Mouse (Mus musculus) ES-Bruce4 (cell line): ENCODE measurements around the gene Pde10a. TPM values are rescaled to one million over a fixed set of nuclear protein-coding genes. Genes with fewer than 3 reads are reported as not detected.

ENCODE experiments used
- H3K27ac ChIP-seq: 2 replicates; pipeline ENCODE4 v1.5.1; 2012; ENCODE audit warnings: low read length, inconsistent platforms; ENCODE audit not compliant: insufficient read depth
- H3K27me3 ChIP-seq: 2 replicates; pipeline ENCODE4 v1.6.1; 2012; ENCODE audit warnings: mild to moderate bottlenecking, low read length, inconsistent platforms; ENCODE audit not compliant: control insufficient read depth, poor library complexity, insufficient read depth, severe bottlenecking
- H3K36me3 ChIP-seq: 2 replicates; pipeline ENCODE4 v1.6.1; 2012; ENCODE audit warnings: inconsistent platforms, mild to moderate bottlenecking, low read length, moderate library complexity; ENCODE audit not compliant: control insufficient read depth, poor library complexity, insufficient read depth, severe bottlenecking
- H3K4me1 ChIP-seq: one replicate; pipeline ENCODE4 v1.8.1; 2011; ENCODE audit warnings: low read length; ENCODE audit not compliant: control insufficient read depth, insufficient read depth
- H3K4me3 ChIP-seq: 2 replicates; pipeline ENCODE4 v1.5.1; 2011; ENCODE audit warnings: low read depth, mild to moderate bottlenecking, low read length
- H3K9ac ChIP-seq: 2 replicates; pipeline ENCODE4 v1.6.1; 2012; ENCODE audit warnings: low read depth, mild to moderate bottlenecking, inconsistent platforms; ENCODE audit not compliant: poor library complexity, severe bottlenecking
- H3K9me3 ChIP-seq: replicated peaks from 2 replicates; pipeline ENCODE4 v1.6.1; 2012; ENCODE audit warnings: mild to moderate bottlenecking, low read length, inconsistent platforms; ENCODE audit not compliant: control insufficient read depth, poor library complexity, insufficient read depth, severe bottlenecking
- CTCF ChIP-seq: IDR thresholded peaks from one replicate; pipeline ENCODE4 v1.8.1; 2011; ENCODE audit warnings: low read depth, low read length
- EP300 ChIP-seq: IDR thresholded peaks from 2 replicates; pipeline ENCODE4 v1.6.1; 2011; ENCODE audit warnings: low read depth, low read length; ENCODE audit not compliant: insufficient read depth
- POLR2A ChIP-seq: IDR thresholded peaks from one replicate; pipeline ENCODE4 v1.8.1; 2011; ENCODE audit warnings: low read length; ENCODE audit not compliant: insufficient read depth
- polyA plus RNA-seq: library from polyadenylated mRNA; stranded (reverse); fragments of >200 nt; gene quantifications from 2 replicates; pipeline ENCODE4 v1.2.4, GENCODE M21; 2011; ENCODE audit warnings: low read depth; ENCODE audit not compliant: missing spikeins, insufficient read depth, insufficient read length

Pde10a gene
- polyA plus RNA-seq, 1 experiment: 2.7 TPM

DNA sequence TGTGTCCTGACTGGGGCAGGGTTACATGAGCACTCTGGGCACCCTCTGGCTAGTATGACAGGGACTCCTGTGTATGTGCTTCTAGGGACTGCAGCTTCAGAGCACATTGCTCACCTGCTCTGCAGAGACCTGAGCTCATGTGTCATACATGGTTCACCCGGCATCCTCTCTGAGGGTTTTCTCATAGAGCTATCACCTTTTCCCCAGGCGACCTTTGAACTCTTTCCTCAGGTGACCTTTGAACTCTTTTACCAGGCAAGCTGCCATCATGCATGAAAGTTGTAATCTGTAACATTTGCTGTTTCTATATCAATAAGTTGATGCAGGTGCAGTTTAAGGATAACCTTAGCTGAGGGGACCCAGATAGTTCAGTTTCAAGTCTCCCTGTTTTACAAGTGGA, 403.4 kb downstream of the Pde10a start:
- no peak overlapping the region for H3K27ac ChIP-seq
- no peaks in the 10 kb centered on the region for H3K9me3 ChIP-seq
- H3K27me3 ChIP-seq: no peaks in the 10 kb centered on the region
- TF ChIP-seq CTCF: no peak
- TF ChIP-seq EP300: no peak
- TF ChIP-seq POLR2A: no peak
- no peaks in the 10 kb centered on the region for H3K36me3 ChIP-seq
- no peak overlapping the region for H3K4me3 ChIP-seq
- H3K9ac ChIP-seq: no peak overlapping the region
- no peaks in the 10 kb centered on the region for H3K4me1 ChIP-seq

DNA sequence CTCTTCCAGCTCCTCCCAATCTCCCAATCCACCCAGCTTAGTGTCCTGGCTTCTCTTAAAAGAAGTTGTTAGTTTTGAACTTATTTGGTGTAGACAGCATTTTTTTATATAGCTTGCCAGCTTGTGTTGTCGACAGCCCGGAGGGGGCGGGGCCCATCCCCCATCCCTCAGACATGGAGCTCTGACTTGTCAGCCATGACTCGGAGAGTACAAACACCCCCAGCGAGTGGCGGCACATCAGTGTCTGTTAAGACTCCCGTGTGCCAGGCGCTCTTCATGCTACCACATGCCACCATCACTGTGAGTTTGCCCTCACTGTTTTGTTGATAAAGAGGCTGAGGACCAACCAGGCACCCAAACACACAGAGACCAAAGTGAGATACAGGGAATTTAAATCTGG, 404.5 kb downstream of the Pde10a start:
- H3K4me1 ChIP-seq: no peaks in the 10 kb centered on the region
- TF ChIP-seq EP300 (no peak), POLR2A (no peak), CTCF (no peak)
- no peak overlapping the region for H3K27ac ChIP-seq
- no peak overlapping the region for H3K9ac ChIP-seq
- no peak overlapping the region for H3K4me3 ChIP-seq
- H3K36me3 ChIP-seq: no peaks in the 10 kb centered on the region
- no peaks in the 10 kb centered on the region for H3K9me3 ChIP-seq
- no peaks in the 10 kb centered on the region for H3K27me3 ChIP-seq

DNA sequence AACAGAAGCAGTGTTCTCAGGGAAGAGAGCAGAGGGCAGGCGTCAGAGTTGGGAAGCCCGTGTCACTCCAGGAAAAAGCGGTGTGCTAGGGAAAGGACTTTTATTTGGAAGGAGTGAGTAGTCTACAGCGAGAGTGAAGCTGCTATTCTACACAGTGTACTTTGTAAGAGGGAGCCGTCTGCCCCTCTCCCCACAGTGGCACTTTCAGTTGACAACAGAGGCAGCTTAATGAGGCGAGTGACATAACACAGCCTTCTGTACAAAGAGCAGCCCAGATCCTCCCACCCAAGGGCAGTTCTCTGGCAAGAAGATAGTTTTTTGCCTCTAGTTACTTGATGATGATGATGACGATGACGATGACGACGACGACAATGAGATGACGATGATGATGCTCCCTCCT, 410.4 kb downstream of the Pde10a start:
- Histone ChIP-seq H3K27ac (no peak overlapping the region), H3K9ac (no peak overlapping the region), H3K4me3 (no peak overlapping the region), H3K36me3 (no peaks in the 10 kb centered on the region), H3K27me3 (no peaks in the 10 kb centered on the region), H3K4me1 (no peaks in the 10 kb centered on the region), H3K9me3 (no peaks in the 10 kb centered on the region)
- no peak for TF ChIP-seq POLR2A
- TF ChIP-seq EP300: no peak

DNA sequence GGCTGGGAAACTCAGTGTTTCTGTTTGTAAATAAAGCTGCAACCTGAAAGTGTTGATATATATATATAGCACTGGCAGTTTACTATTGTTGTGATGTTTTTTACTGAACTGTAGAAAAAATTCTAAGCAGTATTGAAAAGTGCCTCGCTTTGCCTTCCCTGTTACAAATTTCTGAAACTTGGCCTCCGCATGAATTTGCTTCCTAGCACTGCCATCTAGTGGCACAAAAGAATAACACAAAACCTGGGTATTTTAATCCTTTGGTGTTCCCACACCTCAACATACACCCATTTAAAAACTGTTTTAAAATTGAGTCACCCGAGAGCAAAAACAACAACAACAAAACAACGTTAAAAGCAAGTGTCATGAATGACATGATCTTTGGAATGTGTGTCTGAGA, 411.4 kb downstream of the Pde10a start:
- Histone ChIP-seq H3K4me1 (no peaks in the 10 kb centered on the region), H3K9ac (no peak overlapping the region), H3K27ac (no peak overlapping the region), H3K27me3 (no peaks in the 10 kb centered on the region), H3K4me3 (no peak overlapping the region), H3K9me3 (no peaks in the 10 kb centered on the region), H3K36me3 (no peaks in the 10 kb centered on the region)
- TF ChIP-seq EP300 (no peak), POLR2A (no peak), CTCF (no peak)

DNA sequence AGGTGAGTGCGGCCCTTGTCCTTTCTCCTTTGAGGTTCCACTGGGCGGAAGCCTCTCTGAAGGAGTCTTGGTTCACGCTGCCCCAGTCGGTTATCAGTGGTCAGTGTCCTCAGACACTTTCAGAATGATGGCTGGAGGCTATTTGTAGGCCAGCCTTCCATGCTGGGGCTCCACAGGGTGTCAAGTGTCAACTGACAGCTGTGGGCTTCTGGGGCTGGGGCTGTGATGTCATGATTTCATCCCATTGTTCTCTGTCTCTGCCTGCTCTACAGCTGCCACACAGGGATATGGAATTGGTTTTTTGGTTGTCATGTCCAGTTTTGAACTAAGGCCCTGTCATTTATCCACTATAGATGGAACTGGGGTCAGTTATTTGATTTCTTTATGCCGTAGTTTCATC, 426.4 kb downstream of the Pde10a start:
- no peaks in the 10 kb centered on the region for H3K4me1 ChIP-seq
- no peaks in the 10 kb centered on the region for H3K9me3 ChIP-seq
- H3K27me3 ChIP-seq: no peaks in the 10 kb centered on the region
- H3K4me3 ChIP-seq: no peak overlapping the region
- H3K9ac ChIP-seq: no peak overlapping the region
- TF ChIP-seq POLR2A (no peak), CTCF (no peak), EP300 (no peak)
- no peak overlapping the region for H3K27ac ChIP-seq
- H3K36me3 ChIP-seq: no peaks in the 10 kb centered on the region

DNA sequence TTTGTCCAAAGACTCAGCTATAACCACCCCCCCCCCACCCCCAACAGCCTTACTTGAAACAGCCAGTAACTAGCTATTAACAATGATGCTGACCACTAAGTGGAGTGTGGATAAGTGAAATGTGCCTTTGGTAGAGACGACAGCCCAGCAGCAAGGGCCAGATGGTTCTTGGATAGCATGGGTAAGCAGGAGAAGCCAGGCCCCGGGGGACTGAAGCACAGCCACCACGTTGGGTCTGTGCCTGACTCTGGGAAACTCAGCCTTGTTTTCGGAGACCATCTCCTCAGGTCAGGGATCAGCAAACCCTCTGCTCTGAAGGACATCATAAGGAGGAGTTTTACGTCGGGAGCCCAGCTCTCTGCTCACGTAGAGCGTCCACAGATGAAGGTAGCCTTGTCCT, 427.8 kb downstream of the Pde10a start:
- H3K27ac ChIP-seq: no peak overlapping the region
- no peaks in the 10 kb centered on the region for H3K4me1 ChIP-seq
- no peaks in the 10 kb centered on the region for H3K27me3 ChIP-seq
- H3K4me3 ChIP-seq: no peak overlapping the region
- TF ChIP-seq EP300 (no peak), CTCF (no peak), POLR2A (no peak)
- no peak overlapping the region for H3K9ac ChIP-seq
- H3K36me3 ChIP-seq: no peaks in the 10 kb centered on the region
- no peaks in the 10 kb centered on the region for H3K9me3 ChIP-seq

DNA sequence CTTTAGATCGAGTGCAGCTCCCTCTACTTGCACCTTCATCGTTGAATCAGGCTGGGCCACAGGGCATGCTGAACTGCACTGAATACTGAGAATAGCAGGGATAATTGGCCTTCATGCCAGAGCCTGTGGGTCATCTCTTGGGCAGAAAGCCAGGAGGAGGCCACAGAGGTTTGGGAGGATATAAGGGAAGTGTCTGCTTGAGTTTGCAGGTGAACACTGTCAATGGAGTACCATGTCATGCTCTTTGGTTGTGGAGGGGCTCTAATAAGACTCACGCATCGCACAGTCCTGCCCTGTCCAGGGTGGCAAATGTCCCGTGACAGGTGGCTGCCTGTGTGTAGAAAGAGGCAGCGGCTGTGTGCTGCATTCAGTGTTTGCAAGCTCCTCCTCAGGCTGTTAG, 433.0 kb downstream of the Pde10a start:
- Histone ChIP-seq H3K9me3 (no peaks in the 10 kb centered on the region), H3K9ac (no peak overlapping the region), H3K27me3 (no peaks in the 10 kb centered on the region), H3K27ac (no peak overlapping the region), H3K36me3 (no peaks in the 10 kb centered on the region), H3K4me1 (no peaks in the 10 kb centered on the region), H3K4me3 (no peak overlapping the region)
- TF ChIP-seq POLR2A (no peak), CTCF (no peak), EP300 (no peak)
